Mouse (Mus musculus): ENCODE measurements around the gene Srrm2.

Gene Srrm2

DNA sequence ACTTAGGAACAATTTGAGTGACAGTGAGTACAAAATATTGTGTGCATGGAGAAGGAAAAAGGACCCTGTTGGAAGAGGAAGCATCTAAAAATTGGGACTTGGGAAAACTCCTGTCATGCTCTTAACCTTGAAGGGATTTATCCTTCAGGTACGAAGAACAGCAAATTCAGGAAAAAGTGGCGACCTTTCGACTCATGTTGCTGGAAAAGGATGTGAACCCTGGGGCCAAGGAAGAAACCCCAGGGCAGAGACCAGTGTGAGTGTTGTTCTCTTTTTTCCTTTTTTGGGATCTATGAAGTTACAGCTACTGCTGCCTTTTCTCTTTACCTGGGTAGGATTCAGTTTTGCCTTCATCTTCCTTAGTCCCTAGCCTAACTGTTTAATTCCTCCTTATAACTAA lies 17.6 kb downstream of the Srrm2 start:
- no peak for DNase-seq

GRCm38 (mm10) chr17:23815641-23816040 lies 25.3 kb downstream of the Srrm2 start:
- DNase-seq: no peak

- DNase-seq: no peak
Observed at GRCm38 (mm10) chr17:23818579-23818978, 28.2 kb downstream of the Srrm2 start.

GRCm38 (mm10) chr17:23819235-23819634 lies 28.9 kb downstream of the Srrm2 start:
- no peak for DNase-seq

DNA sequence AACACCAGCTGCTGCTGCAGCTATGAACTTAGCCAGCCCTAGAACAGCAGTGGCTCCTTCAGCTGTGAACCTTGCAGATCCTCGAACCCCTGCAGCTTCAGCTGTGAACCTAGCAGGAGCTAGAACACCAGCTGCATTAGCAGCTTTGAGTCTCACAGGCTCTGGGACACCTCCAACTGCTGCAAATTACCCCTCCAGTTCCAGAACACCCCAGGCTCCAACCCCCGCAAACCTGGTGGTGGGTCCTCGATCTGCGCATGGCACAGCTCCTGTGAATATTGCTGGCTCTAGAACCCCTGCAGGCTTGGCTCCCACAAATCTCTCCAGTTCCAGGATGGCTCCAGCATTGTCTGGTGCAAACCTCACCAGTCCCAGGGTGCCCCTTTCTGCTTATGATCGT lies 30.4 kb downstream of the Srrm2 start:
- no peak for DNase-seq

GRCm38 (mm10) chr17:23822094-23822493 lies 31.8 kb downstream of the Srrm2 start:
- no peak for DNase-seq

- no peak for DNase-seq
Observed at GRCm38 (mm10) chr17:23823018-23823417, 32.7 kb downstream of the Srrm2 start.

DNA sequence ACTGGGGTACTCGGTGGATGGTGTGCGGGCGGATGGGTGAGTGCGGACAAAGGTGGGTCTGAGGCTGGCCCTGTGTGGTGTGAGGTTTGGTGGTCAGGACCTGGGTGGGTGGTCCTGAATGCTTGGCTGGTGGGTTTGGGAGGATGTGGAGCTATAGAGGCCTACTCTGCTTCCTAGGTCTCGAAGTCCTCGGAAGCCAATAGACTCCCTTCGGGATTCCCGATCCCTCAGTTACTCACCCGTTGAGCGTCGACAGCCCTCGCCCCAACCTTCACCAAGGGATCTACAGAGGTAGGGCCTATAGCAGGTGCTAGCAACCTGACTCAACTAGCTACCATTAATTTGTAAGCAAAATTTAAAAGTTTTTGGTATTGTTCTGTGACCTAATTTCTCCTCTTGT lies 33.3 kb downstream of the Srrm2 start:
- no peak for DNase-seq

DNA sequence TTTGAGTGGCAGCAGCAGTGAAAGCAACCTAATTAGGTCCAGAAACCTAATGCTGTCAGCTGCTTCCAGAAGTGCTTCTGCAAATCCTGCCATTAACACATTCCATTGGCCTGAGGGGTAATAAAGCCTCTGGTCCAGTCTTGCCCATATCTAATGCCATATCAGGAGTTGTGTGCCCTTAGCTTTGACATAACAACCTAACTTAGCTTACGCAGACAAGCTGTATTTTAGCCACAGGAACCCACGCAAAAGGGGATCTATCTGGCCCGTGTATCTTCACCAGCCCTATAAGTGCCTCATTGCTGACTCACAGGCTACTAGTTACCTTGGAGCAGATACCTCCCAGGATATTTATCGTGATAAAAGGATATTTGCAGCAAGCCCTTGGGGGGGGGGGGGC lies 35.3 kb downstream of the Srrm2 start:
- no peak for DNase-seq

GRCm38 (mm10) chr17:23828271-23829001 lies 38.1 kb downstream of the Srrm2 start:
- DNase-seq: peak; percentile 75

DNA sequence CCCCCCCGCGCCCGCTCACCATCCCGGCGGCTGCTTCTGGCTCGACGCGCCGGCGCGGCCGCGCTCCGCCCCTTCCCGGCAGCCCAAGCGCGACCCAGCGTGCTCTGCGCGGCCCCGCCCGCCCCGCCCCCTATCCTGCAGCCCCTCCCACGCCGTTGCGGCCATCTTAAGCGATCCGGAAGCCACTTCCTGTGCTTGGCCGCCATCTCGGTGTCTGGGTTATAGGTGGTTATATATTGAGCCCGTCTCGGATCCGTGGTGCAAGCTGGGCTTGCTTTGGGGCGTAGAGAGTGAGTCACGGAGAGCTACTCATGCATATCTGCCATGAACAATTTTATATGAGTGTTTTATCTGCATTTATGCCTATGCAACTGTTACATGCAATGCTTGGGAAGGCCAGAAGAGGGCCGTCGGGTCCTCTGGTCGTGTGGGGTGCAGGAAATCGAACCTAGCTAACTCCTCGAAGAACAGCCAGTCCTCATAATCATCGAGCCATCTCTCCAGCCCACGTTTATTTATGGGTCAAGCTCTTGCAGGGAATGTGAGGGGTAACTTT lies 38.8 kb downstream of the Srrm2 start, which contains the start of gene Elob:
Elob (minus strand) TSS at position 73 of the 556 bp plus-strand sequence.
- DNase-seq: peak; percentile 95

GRCm38 (mm10) chr17:23831201-23831600 lies 40.9 kb downstream of the Srrm2 start:
- DNase-seq: no peak

DNA sequence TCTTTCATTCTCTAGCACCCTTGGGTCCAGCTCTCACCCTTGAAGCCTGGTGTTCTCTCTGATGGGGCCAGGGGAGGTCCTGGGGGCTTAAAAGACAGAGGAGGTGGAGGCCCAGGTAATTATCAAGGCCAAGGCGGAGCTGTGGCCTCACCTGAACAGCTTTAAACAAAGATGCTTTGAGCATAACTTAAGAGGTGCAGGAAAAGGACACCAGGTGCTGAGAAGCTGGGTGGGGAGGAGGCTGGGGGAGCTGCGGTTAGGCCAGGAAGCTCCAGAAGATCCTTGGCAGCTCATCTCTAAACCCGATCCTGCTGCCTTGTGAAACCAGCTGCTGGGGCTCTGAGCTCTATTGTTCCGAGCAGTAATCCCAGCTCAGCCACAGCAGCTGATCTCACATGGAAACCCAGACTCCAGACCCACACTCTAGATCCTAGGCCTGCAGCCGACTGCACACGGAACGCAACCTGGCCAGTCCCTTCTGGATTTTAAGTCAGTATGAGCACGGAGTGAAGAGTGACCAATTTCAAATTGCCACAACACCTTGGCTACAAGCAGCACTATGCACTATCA lies 45.8 kb downstream of the Srrm2 start, which contains the start of gene Prss33:
Prss33 (minus strand) TSS at position 51 of the 570 bp plus-strand sequence.
- no peak for DNase-seq

GRCm38 (mm10) chr17:23841145-23841544 lies 50.8 kb downstream of the Srrm2 start:
- peak; percentile 82 for DNase-seq

- peak; percentile 25 for DNase-seq
Observed at GRCm38 (mm10) chr17:23843141-23843811, 52.9 kb downstream of the Srrm2 start.

GRCm38 (mm10) chr17:23843812-23844273 lies 53.5 kb downstream of the Srrm2 start, which contains the start of the genes Prss32 and Prss41:
Gene Prss32 (plus strand): TSS chr17:23843855.
Gene Prss41 (minus strand): TSS chr17:23844172.
- peak; percentile 74 for DNase-seq

DNA sequence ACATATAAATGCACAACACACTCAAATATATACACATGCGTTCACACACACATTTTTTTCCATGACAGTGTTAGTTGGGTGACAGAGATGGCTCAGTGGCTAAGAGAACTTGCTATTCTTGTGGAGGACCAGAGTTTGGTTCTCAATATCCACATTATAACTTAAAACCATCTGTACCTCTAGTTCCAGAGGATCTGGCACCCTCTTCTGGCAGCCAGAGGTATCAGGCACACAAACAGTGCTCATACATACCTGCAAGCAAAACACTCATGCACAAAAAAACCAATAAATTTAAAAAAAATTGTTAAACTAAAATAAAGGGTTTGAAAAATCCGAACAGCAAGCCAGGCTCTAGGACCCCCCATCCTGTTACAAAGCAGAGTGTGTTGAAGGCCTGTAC lies 59.7 kb downstream of the Srrm2 start:
- no peak for DNase-seq

- peak; percentile 76 for DNase-seq
Observed at GRCm38 (mm10) chr17:23850853-23851749, 60.8 kb downstream of the Srrm2 start.

- peak; percentile 70 for DNase-seq
Observed at GRCm38 (mm10) chr17:23853292-23853691, 63.0 kb downstream of the Srrm2 start.

DNA sequence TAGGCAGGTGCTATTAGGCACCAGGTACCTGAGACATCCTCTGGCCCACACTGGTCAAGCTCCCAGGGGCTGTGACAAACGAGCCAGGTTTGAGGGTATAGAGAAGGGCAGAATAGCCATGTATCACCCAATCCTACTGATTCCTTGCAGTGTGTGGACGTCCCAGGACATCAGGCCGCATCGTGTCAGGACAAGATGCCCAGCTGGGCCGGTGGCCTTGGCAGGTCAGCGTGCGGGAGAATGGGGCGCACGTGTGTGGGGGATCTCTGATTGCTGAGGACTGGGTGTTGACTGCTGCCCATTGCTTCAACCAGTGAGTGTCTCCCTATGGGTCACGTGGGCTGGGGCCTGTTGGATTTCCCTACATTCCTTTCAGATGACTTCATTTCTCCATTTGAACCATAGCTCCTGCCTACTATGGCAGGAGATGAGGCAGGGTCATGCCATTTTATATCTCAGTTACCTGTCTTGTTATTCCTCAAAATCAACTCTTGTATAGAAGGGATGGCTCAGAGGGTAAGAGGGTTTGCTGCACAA lies 64.0 kb downstream of the Srrm2 start:
- DNase-seq: no peak

- DNase-seq: no peak
Observed at GRCm38 (mm10) chr17:23857193-23857592, 66.9 kb downstream of the Srrm2 start.

- no peak for DNase-seq
Observed at GRCm38 (mm10) chr17:23857913-23858312, 67.6 kb downstream of the Srrm2 start.

All from embryo, embryonic 11 days (tissue).